Mouse (Mus musculus) hindbrain, embryonic 12.5 days (tissue): ENCODE measurements around the gene Trp53rkb. TPM values are rescaled to one million over a fixed set of nuclear protein-coding genes. Genes with fewer than 3 reads are reported as not detected.
"Not testable (repeated sequence)": the region's sequence is repeated elsewhere in the genome, so short reads cannot be mapped to it uniquely, and the experiment has no call there.

Experiments used
- ATAC-seq: fragments of 200-750 bp; cut with Nextera tagmentation; 2 replicates; pipeline ENCODE4 v1.8.0; 2017; ENCODE audit warnings: moderate TSS enrichment; ENCODE audit not compliant: low FRiP score
- H3K27ac ChIP-seq: fragments of 300-500 bp; sonication (generic); 2 replicates; pipeline ENCODE4 v1.5.1; 2016; ENCODE audit warnings: mild to moderate bottlenecking
- H3K27me3 ChIP-seq: fragments of 300-500 bp; sonication (generic); 2 replicates; pipeline ENCODE4 v1.6.1; 2016; ENCODE audit warnings: mild to moderate bottlenecking
- H3K36me3 ChIP-seq: fragments of 300-500 bp; sonication (generic); 2 replicates; pipeline ENCODE4 v1.6.1; 2016; ENCODE audit warnings: mild to moderate bottlenecking
- H3K4me1 ChIP-seq: fragments of 300-500 bp; sonication (generic); 2 replicates; pipeline ENCODE4 v1.6.1; 2016
- H3K4me2 ChIP-seq: fragments of 300-500 bp; sonication (generic); replicated peaks from 2 replicates; pipeline ENCODE4 v1.6.1; 2016; ENCODE audit warnings: mild to moderate bottlenecking
- H3K4me3 ChIP-seq: fragments of 300-500 bp; sonication (generic); 2 replicates; pipeline ENCODE4 v1.5.1; 2016; ENCODE audit warnings: mild to moderate bottlenecking
- H3K9ac ChIP-seq: fragments of 300-500 bp; sonication (generic); 2 replicates; pipeline ENCODE4 v1.6.1; 2016; ENCODE audit warnings: mild to moderate bottlenecking, moderate library complexity
- H3K9me3 ChIP-seq: fragments of 300-500 bp; sonication (generic); replicated peaks from 2 replicates; pipeline ENCODE4 v1.6.1; 2016; ENCODE audit warnings: mild to moderate bottlenecking
- WGBS: fragments of 180-500 bp; shearing (Covaris S2); methylation state at CpG from one replicate; pipeline ENCODE4 v1.1.7; 2016; 5-methylcytosine and 5-hydroxymethylcytosine counted together
- polyA plus RNA-seq: library from polyadenylated mRNA; unstranded; fragments of >200 nt; fragmentation: Nextera tagmentation; extraction: Ambion mirVana; gene quantifications from 2 replicates; pipeline ENCODE4 v1.2.1, GENCODE M21; 2016

Trp53rkb gene
- 8.9 and 10.0 TPM in 2 replicates for polyA plus RNA-seq

GRCm38 (mm10) chr2:166792355-166792754 is at the start of gene Trp53rkb:
TSS of gene Trp53rkb (plus strand) at chr2:166792531.
- peaks cover 15% of the 10 kb centered on the region for H3K36me3 ChIP-seq
- H3K4me2 ChIP-seq: peak within 1 kb of the TSS; percentile 68
- H3K9me3 ChIP-seq: no peaks in the 10 kb centered on the region
- peaks cover 20% of the 10 kb centered on the region for H3K4me1 ChIP-seq
- peak within 1 kb of the TSS; percentile 81 for H3K4me3 ChIP-seq
- peak within 1 kb of the TSS; percentile 86 for H3K9ac ChIP-seq
- peak within 1 kb of the TSS; percentile 76 for H3K27ac ChIP-seq
- 20% methylated on average over 5 of the region's 5 CpGs for WGBS
- peak; percentile 77 for ATAC-seq
- no peaks in the 10 kb centered on the region for H3K27me3 ChIP-seq

DNA sequence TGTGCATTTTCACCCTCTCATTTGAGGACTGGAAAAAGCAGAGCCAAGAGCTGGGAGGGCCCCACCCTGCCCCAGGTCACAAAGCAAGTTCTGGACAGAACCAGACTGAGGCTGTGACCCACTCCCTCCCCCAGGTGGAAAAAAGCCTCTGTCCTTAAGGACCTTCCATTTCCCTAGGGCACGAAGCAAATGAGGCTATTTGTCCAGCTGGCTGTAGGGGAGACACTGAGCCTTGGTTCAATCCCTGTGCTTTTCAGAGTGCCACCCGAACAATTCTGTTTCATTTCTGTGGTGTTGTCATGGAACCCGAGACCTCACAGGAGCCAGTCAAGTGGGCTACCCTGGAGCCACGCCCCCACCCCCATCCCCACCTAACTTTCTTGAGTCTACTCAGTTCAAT is 48.8 kb upstream of the Trp53rkb start:
- Histone ChIP-seq H3K27me3 (no peaks in the 10 kb centered on the region; the same call in 1 of the 2 replicates), H3K9ac (no peak overlapping the region), H3K36me3 (no peaks in the 10 kb centered on the region), H3K4me3 (no peak overlapping the region), H3K27ac (no peak overlapping the region), H3K9me3 (no peaks in the 10 kb centered on the region), H3K4me1 (0 out of 2 replicates have a peak, but pooled peaks cover 12% of the 10 kb centered on the region), H3K4me2 (no peak overlapping the region)
- no peak for ATAC-seq
- WGBS: 45% methylated on average over 4 of the region's 4 CpGs

GRCm38 (mm10) chr2:166744433-166744832 is 47.9 kb upstream of the Trp53rkb start:
- 86% methylated on average over 7 of the region's 7 CpGs for WGBS
- Histone ChIP-seq H3K9ac (no peak overlapping the region), H3K4me3 (no peak overlapping the region), H3K9me3 (no peaks in the 10 kb centered on the region), H3K36me3 (no peaks in the 10 kb centered on the region), H3K4me2 (no peak overlapping the region), H3K27me3 (no peaks in the 10 kb centered on the region; the same call in 1 of the 2 replicates), H3K27ac (no peak overlapping the region), H3K4me1 (0 out of 2 replicates have a peak, but pooled peaks cover 12% of the 10 kb centered on the region)
- no peak for ATAC-seq

GRCm38 (mm10) chr2:166745849-166746248 is 46.5 kb upstream of the Trp53rkb start:
- no peak for ATAC-seq
- H3K4me2 ChIP-seq: no peak overlapping the region
- H3K27ac ChIP-seq: no peak overlapping the region
- H3K9ac ChIP-seq: no peak overlapping the region
- no peaks in the 10 kb centered on the region for H3K36me3 ChIP-seq
- H3K9me3 ChIP-seq: no peaks in the 10 kb centered on the region
- H3K4me1 ChIP-seq: 0 out of 2 replicates have a peak, but pooled peaks cover 12% of the 10 kb centered on the region
- H3K4me3 ChIP-seq: no peak overlapping the region
- WGBS: 86% methylated on average over 9 of the region's 9 CpGs
- no peaks in the 10 kb centered on the region; the same call in 1 of the 2 replicates for H3K27me3 ChIP-seq

- H3K4me1 ChIP-seq: 0 out of 2 replicates have a peak, but pooled peaks cover 11% of the 10 kb centered on the region
- not testable (repeated sequence) for H3K4me2 ChIP-seq, H3K9me3 ChIP-seq, H3K4me3 ChIP-seq, H3K9ac ChIP-seq, H3K27ac ChIP-seq, H3K36me3 ChIP-seq, H3K27me3 ChIP-seq, ATAC-seq
- 55% methylated on average over 14 of the region's 14 CpGs for WGBS
Observed at GRCm38 (mm10) chr2:166746261-166746913, 45.9 kb upstream of the Trp53rkb start.

GRCm38 (mm10) chr2:166750620-166751191 is 41.6 kb upstream of the Trp53rkb start:
- WGBS: 91% methylated on average over 6 of the region's 6 CpGs
- no peak overlapping the region for H3K4me3 ChIP-seq
- ATAC-seq: no peak
- H3K27me3 ChIP-seq: no peaks in the 10 kb centered on the region
- H3K9me3 ChIP-seq: no peaks in the 10 kb centered on the region
- H3K36me3 ChIP-seq: no peaks in the 10 kb centered on the region
- H3K27ac ChIP-seq: no peak overlapping the region
- H3K4me1 ChIP-seq: no peaks in the 10 kb centered on the region
- no peak overlapping the region for H3K4me2 ChIP-seq
- H3K9ac ChIP-seq: no peak overlapping the region

DNA sequence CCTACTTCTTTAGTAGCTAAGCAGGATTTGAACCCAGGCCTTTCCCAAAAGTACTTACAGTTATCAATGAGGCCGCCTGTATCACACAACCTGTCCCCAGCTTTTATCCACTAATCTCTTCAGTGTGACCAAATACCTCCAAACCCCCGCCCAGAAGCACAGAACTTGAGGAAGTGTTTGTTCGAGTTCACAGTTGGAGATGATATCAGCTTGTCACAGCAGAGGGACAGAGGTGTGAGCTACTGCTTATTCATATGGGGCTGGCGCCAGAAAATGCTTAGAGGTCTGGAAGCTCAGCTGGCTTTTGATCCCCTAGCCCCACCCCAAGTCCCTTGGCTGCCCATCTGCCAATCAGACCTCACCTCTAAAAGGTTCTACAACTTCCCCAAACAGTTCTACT is 38.1 kb upstream of the Trp53rkb start:
- Histone ChIP-seq H3K9me3 (no peaks in the 10 kb centered on the region), H3K27ac (no peak overlapping the region)
- WGBS: 77% methylated on average over 4 of the region's 4 CpGs

GRCm38 (mm10) chr2:166754760-166755159 is 37.6 kb upstream of the Trp53rkb start:
- no peaks in the 10 kb centered on the region for H3K4me1 ChIP-seq
- H3K9ac ChIP-seq: no peak overlapping the region
- H3K4me3 ChIP-seq: no peak overlapping the region
- H3K27me3 ChIP-seq: no peaks in the 10 kb centered on the region; the same call in 1 of the 2 replicates
- no peaks in the 10 kb centered on the region for H3K36me3 ChIP-seq
- ATAC-seq: no peak
- H3K27ac ChIP-seq: no peak overlapping the region
- H3K9me3 ChIP-seq: no peaks in the 10 kb centered on the region
- 90% methylated on average over 7 of the region's 7 CpGs for WGBS
- H3K4me2 ChIP-seq: no peak overlapping the region

More for the DNA sequence above, 38.1 kb upstream of the Trp53rkb start:
- Histone ChIP-seq H3K4me3 (no peak overlapping the region), H3K4me1 (no peaks in the 10 kb centered on the region), H3K36me3 (no peaks in the 10 kb centered on the region), H3K4me2 (no peak overlapping the region), H3K27me3 (no peaks in the 10 kb centered on the region; the same call in 1 of the 2 replicates), H3K9ac (no peak overlapping the region)
- no peak for ATAC-seq

DNA sequence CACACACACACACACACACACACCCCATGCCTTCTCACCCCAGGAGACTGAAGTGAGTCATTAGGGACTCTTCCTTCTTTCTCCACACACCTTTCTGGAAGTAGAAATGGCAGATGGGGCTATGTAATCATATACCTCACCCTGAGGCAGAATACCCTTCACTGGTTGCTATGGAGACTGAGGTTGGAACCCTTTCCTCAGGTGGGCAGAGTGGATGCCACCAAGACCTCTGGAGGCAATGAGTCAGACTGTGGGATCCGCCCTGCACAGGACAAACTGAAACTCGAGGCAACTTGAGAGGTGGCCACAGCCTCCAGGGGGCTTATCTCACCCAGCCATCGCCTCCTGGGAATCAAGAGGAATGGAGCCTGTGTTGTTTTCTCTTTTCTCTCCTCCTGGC is 34.4 kb upstream of the Trp53rkb start:
- Histone ChIP-seq H3K4me2 (no peak overlapping the region), H3K27ac (no peak overlapping the region), H3K4me1 (no peaks in the 10 kb centered on the region), H3K27me3 (no peaks in the 10 kb centered on the region; the same call in 1 of the 2 replicates), H3K36me3 (no peaks in the 10 kb centered on the region), H3K9ac (no peak overlapping the region), H3K9me3 (no peaks in the 10 kb centered on the region), H3K4me3 (no peak overlapping the region)
- WGBS: 35% methylated on average over 3 of the region's 3 CpGs
- no peak for ATAC-seq

DNA sequence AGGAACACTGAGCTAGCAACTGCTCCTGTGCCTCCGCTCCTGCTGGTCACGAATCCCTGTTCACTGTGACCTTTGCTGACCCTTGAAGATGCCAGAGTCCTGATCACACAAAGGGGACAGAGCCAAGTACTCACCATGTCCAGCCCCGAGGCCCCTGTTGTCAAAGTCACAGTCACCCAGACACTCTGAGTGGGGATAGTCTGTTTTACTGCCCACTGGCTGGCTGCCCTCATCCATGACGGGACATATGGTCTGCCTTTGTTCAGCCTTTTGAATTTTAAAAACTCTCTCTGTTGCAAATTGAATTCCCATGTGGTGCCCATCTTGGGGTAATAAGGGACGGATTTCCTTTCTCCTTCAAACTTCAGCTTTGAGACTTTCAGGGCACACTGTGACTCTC is 28.3 kb upstream of the Trp53rkb start:
- Histone ChIP-seq H3K4me2 (no peak overlapping the region), H3K4me1 (peaks cover 5% of the 10 kb centered on the region), H3K36me3 (no peaks in the 10 kb centered on the region), H3K27ac (peak overlapping the region; percentile 9; the same call in 1 of the 2 replicates), H3K27me3 (no peaks in the 10 kb centered on the region), H3K9me3 (no peaks in the 10 kb centered on the region), H3K4me3 (no peak overlapping the region), H3K9ac (no peak overlapping the region)
- 13% methylated on average over 5 of the region's 5 CpGs for WGBS
- ATAC-seq: no peak

- Histone ChIP-seq H3K36me3 (no peaks in the 10 kb centered on the region), H3K4me2 (no peak overlapping the region), H3K27me3 (no peaks in the 10 kb centered on the region), H3K9me3 (no peaks in the 10 kb centered on the region), H3K4me3 (no peak overlapping the region), H3K27ac (no peak overlapping the region), H3K9ac (no peak overlapping the region), H3K4me1 (peaks cover 5% of the 10 kb centered on the region)
- ATAC-seq: no peak
- 76% methylated on average over 9 of the region's 9 CpGs for WGBS
Observed at GRCm38 (mm10) chr2:166767591-166767990, 24.7 kb upstream of the Trp53rkb start.

- H3K9me3 ChIP-seq: no peaks in the 10 kb centered on the region
- H3K4me2 ChIP-seq: no peak overlapping the region
- no peak for ATAC-seq
- 75% methylated on average over 11 of the region's 11 CpGs for WGBS
- H3K4me1 ChIP-seq: no peaks in the 10 kb centered on the region
- H3K9ac ChIP-seq: no peak overlapping the region
- no peaks in the 10 kb centered on the region for H3K27me3 ChIP-seq
- H3K4me3 ChIP-seq: no peak overlapping the region
- no peaks in the 10 kb centered on the region for H3K36me3 ChIP-seq
- no peak overlapping the region for H3K27ac ChIP-seq
Observed at GRCm38 (mm10) chr2:166771396-166771795, 20.9 kb upstream of the Trp53rkb start.

DNA sequence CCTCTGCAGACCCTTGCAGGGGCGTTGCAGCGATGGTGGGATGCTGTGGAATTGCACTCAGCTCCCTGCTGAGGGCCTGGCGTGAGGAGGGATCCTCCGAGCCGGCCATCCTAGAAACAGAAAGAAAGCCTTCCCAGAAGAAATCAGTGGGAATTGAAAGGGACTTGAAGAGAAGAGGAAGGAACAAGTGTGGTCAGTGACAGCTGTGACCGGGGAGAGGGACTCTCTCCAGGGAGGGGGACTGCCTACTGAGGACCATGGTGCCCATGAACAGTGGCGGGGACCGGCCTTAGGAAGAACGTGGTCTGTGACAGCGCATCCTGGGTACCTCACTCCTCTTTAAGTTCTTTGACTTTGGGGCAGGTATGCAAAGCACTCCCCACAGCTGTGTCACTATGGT is 18.7 kb upstream of the Trp53rkb start:
- H3K9me3 ChIP-seq: no peaks in the 10 kb centered on the region
- no peaks in the 10 kb centered on the region for H3K4me1 ChIP-seq
- H3K9ac ChIP-seq: no peak overlapping the region
- no peaks in the 10 kb centered on the region for H3K27me3 ChIP-seq
- no peak overlapping the region for H3K4me2 ChIP-seq
- 78% methylated on average over 9 of the region's 10 CpGs for WGBS
- H3K27ac ChIP-seq: no peak overlapping the region
- ATAC-seq: no peak
- no peaks in the 10 kb centered on the region for H3K36me3 ChIP-seq
- no peak overlapping the region for H3K4me3 ChIP-seq
